Mouse (Mus musculus) limb, embryonic 15.5 days (tissue): Measurements from ENCODE around the gene Tspan11. TPM values are rescaled to one million over a fixed set of nuclear protein-coding genes. Genes with fewer than 3 reads are reported as not detected.
A peak's percentile ranks its signal among the peaks of the same experiment; 100 is the strongest.

ENCODE experiments used
- ATAC-seq: fragments of 200-750 bp; cut with Nextera tagmentation; 2 replicates; pipeline ENCODE4 v1.8.0; 2017; ENCODE audit warnings: low read depth, moderate TSS enrichment; ENCODE audit not compliant: insufficient number of reproducible peaks, low FRiP score, low TSS enrichment
- H3K27ac ChIP-seq: fragments of 300-500 bp; sonication (generic); 2 replicates; pipeline ENCODE4 v1.5.1; 2015; ENCODE audit warnings: moderate library complexity, mild to moderate bottlenecking, inconsistent platforms
- H3K27me3 ChIP-seq: fragments of 300-500 bp; sonication (generic); 2 replicates; pipeline ENCODE4 v1.6.1; 2015; ENCODE audit warnings: inconsistent platforms
- H3K36me3 ChIP-seq: fragments of 300-500 bp; sonication (generic); 2 replicates; pipeline ENCODE4 v1.6.1; 2015; ENCODE audit warnings: inconsistent platforms
- H3K4me1 ChIP-seq: fragments of 300-500 bp; sonication (generic); 2 replicates; pipeline ENCODE4 v1.6.1; 2015; ENCODE audit warnings: inconsistent platforms
- H3K4me2 ChIP-seq: fragments of 300-500 bp; sonication (generic); 2 replicates; pipeline ENCODE4 v1.6.1; 2015; ENCODE audit warnings: mild to moderate bottlenecking, inconsistent platforms
- H3K4me3 ChIP-seq: fragments of 300-500 bp; sonication (generic); 2 replicates; pipeline ENCODE4 v1.5.1; 2015; ENCODE audit warnings: mild to moderate bottlenecking, inconsistent platforms
- H3K9ac ChIP-seq: fragments of 300-500 bp; sonication (generic); 2 replicates; pipeline ENCODE4 v1.6.1; 2015; ENCODE audit warnings: inconsistent platforms
- H3K9me3 ChIP-seq: fragments of 300-500 bp; sonication (generic); 2 replicates; pipeline ENCODE4 v1.6.1; 2016; ENCODE audit warnings: inconsistent platforms
- WGBS: fragments of 180-500 bp; shearing (Covaris S2); methylation state at CpG from one replicate; pipeline ENCODE4 v1.1.7; 2015; 5-methylcytosine and 5-hydroxymethylcytosine counted together
- polyA plus RNA-seq: library from polyadenylated mRNA; unstranded; fragments of >200 nt; fragmentation: Nextera tagmentation; extraction: Ambion mirVana; gene quantifications from 2 replicates; pipeline ENCODE4 v1.2.1, GENCODE M21; 2015

The Tspan11 gene
- polyA plus RNA-seq, 1 experiment from 2014 or later, result 25.3 TPM

DNA sequence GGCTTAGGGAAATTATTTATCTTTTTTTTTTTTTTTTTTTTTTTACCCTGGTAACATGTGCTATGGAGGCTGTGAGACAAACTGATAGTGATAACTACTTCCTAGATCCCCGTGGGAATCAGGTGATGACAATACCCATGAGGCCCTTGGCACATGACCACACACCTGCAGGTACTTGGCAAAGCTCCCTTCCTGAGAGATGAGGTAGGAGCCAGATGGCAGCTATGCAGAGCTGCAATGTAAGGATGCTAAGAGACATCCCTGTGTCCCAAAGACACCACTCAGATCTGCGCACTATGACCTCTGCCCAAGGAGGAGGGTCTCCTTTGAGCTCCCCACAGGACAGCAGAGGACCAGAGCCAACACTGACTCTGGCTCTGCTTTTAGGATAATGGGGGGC lies 111.7 kb downstream of the Tspan11 start:
- Histone ChIP-seq H3K4me2 (no peak overlapping the region), H3K4me3 (no peak overlapping the region), H3K9ac (no peak overlapping the region), H3K4me1 (peaks cover 28% of the 10 kb centered on the region), H3K27me3 (no peaks in the 10 kb centered on the region), H3K27ac (no peak overlapping the region), H3K36me3 (no peaks in the 10 kb centered on the region), H3K9me3 (no peaks in the 10 kb centered on the region)
- ATAC-seq, result no peak
- WGBS, result 77% methylated on average over 2 of the region's 2 CpGs

DNA sequence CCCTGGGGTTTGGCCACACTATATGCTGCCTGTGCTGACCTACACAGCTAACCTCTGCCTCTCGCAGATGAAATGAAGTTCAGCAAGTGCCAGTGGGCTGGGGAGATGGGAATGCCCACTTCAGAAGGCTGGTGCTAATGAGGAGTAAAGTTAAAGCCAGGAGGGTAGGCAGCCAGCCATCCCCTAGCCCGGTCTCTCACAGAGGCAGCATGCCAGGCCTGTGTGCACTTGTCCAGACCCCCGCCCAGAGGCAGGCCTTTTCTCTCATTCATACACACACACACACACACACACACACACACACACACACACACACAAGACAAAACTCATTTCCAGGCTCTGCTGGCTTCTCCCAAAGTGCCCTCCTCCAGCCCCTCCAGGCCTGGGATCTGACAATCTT lies 113.4 kb downstream of the Tspan11 start:
- H3K9me3 ChIP-seq, result no peaks in the 10 kb centered on the region
- no peak overlapping the region for H3K4me2 ChIP-seq
- H3K4me3 ChIP-seq, result no peak overlapping the region
- peaks cover 28% of the 10 kb centered on the region for H3K4me1 ChIP-seq
- no peaks in the 10 kb centered on the region for H3K27me3 ChIP-seq
- H3K36me3 ChIP-seq, result no peaks in the 10 kb centered on the region
- no peak overlapping the region for H3K9ac ChIP-seq
- no peak overlapping the region for H3K27ac ChIP-seq
- WGBS, result 60% methylated on average over 3 of the region's 3 CpGs
- no peak for ATAC-seq

DNA sequence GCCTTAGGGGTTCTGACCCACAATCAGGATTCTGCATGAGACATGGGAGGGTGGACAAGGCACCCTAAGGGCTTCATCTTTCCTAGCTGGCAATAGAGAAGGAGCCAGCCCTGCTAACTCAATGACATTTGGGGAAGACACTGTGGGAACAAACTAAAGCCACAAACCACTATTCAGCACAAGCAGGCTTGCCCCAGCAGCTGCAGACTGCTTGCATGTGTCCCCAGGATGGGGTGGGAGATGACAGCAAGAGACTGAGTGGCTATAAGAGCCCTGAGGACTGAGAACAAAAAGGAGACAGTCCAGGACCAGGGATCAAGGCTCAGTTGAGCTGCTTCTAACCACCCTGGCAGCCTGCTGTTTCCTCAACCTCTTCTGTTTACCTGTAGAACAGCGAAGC lies 114.2 kb downstream of the Tspan11 start:
- Histone ChIP-seq H3K9ac (no peak overlapping the region), H3K4me2 (no peak overlapping the region), H3K27ac (no peak overlapping the region), H3K36me3 (no peaks in the 10 kb centered on the region), H3K4me3 (no peak overlapping the region), H3K9me3 (no peaks in the 10 kb centered on the region), H3K4me1 (peaks cover 28% of the 10 kb centered on the region), H3K27me3 (no peaks in the 10 kb centered on the region)
- 73% methylated on average over 1 of the region's 1 CpGs for WGBS
- ATAC-seq, result no peak

DNA sequence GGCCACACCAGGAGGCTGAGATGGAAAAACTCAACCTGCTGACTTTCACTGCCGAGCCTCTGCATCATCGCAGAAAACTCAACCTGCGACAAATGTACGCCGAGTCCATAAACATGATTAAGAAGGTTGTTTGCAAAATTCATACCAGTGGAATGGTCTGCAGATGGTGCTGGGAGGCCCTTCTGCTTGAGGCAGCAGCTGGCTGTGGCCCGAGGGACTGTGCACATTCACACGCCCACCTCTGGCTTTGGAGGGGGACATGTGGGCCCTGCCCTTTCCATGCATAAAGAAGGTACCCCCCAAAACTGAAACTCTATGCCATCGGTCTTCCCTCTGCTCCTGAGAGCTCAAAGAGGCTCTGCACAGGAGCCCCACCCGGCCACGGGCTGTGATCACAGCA lies 114.7 kb downstream of the Tspan11 start:
- H3K4me2 ChIP-seq, result no peak overlapping the region
- 39% methylated on average over 10 of the region's 10 CpGs for WGBS
- peaks cover 28% of the 10 kb centered on the region for H3K4me1 ChIP-seq
- no peaks in the 10 kb centered on the region for H3K27me3 ChIP-seq
- no peak for ATAC-seq
- H3K9me3 ChIP-seq, result no peaks in the 10 kb centered on the region
- no peaks in the 10 kb centered on the region for H3K36me3 ChIP-seq
- H3K9ac ChIP-seq, result no peak overlapping the region
- no peak overlapping the region for H3K27ac ChIP-seq
- H3K4me3 ChIP-seq, result no peak overlapping the region

DNA sequence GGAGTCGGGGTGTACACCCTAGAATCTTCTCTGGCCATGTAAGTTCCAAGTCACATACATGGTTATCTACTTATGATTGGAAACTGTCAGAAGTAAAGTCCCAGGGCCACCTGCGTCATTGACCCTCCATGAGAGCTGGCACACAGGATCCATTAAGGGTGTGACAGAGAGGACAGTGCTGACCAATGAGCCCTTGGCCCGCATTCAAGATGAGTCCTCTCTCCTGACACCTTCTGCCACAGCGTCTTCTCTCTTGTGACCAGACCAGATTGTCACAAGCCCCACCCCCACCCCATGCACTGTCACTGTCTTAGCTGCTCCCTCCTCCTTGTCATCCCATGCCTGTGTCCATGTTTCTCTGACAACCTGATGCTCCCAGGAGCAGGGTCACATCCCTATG lies 115.3 kb downstream of the Tspan11 start:
- H3K4me3 ChIP-seq, result no peak overlapping the region
- peaks cover 33% of the 10 kb centered on the region for H3K4me1 ChIP-seq
- no peaks in the 10 kb centered on the region for H3K36me3 ChIP-seq
- H3K27me3 ChIP-seq, result no peaks in the 10 kb centered on the region
- no peak for ATAC-seq
- 87% methylated on average over 4 of the region's 4 CpGs for WGBS
- H3K9ac ChIP-seq, result no peak overlapping the region
- H3K4me2 ChIP-seq, result no peak overlapping the region
- no peak overlapping the region for H3K27ac ChIP-seq
- no peaks in the 10 kb centered on the region for H3K9me3 ChIP-seq

DNA sequence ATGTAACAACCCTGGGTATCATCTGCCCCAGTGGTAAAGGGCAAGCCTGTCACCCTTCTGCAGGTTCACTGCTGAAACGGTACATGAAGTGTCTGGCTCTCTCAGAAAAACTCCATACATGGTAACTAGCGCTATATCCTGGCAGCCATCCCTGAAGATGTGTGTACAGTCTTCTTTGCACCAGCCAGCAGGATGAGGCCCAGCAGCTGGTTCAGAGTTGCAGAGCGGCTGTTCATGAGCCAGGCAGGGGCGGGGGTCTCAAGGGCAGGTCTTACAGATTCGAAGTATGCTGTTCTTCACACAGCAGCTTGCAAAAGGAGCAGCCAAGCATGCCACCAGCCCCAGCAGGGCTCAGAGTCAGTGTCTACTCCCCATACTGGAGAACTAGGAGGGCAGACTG lies 116.2 kb downstream of the Tspan11 start:
- 54% methylated on average over 5 of the region's 5 CpGs for WGBS
- no peak overlapping the region for H3K9ac ChIP-seq
- peaks cover 41% of the 10 kb centered on the region for H3K4me1 ChIP-seq
- H3K27me3 ChIP-seq, result no peaks in the 10 kb centered on the region
- H3K9me3 ChIP-seq, result no peaks in the 10 kb centered on the region
- no peak overlapping the region for H3K4me2 ChIP-seq
- no peaks in the 10 kb centered on the region for H3K36me3 ChIP-seq
- H3K27ac ChIP-seq, result peak overlapping the region; percentile 17; the same call in 1 of the 2 replicates
- no peak for ATAC-seq
- H3K4me3 ChIP-seq, result no peak overlapping the region

Other genes with a start within 250 kb of the Tspan11 start
- gene Prmt8, start 118.1 kb upstream of the Tspan11 start, polyA plus RNA-seq, result 0.35 and 0.44 TPM in 2 replicates